Mouse (Mus musculus): ENCODE results near the gene Orai2.
"Not testable (repeated sequence)": the region's sequence is repeated elsewhere in the genome, so short reads cannot be mapped to it uniquely, and the experiment has no call there.

The Orai2 gene

DNA sequence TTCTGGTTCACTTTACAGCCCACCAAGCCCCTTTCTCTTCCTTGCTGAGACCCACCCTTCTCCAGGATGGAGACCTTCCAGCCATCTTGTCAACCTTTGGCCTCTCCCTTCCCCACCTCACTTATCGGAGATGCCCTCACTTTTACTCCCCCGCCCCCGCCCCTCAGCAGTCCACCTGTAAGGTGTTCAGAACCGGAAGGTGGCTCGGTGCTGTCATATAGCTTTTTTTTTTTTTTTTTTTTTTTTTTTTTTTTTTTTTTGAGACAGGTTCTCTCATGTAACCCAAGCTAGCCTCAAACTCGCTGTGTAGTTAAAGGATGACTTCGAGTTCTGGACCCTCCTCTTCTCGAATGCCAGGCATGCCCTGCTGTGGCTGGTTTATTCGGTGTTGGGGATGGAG, 2.4 kb upstream of the Orai2 start:
- no peak for DNase-seq

GRCm38 (mm10) chr5:136171363-136172341, 1.1 kb upstream of the Orai2 start:
- DNase-seq = peak; percentile 30

DNA sequence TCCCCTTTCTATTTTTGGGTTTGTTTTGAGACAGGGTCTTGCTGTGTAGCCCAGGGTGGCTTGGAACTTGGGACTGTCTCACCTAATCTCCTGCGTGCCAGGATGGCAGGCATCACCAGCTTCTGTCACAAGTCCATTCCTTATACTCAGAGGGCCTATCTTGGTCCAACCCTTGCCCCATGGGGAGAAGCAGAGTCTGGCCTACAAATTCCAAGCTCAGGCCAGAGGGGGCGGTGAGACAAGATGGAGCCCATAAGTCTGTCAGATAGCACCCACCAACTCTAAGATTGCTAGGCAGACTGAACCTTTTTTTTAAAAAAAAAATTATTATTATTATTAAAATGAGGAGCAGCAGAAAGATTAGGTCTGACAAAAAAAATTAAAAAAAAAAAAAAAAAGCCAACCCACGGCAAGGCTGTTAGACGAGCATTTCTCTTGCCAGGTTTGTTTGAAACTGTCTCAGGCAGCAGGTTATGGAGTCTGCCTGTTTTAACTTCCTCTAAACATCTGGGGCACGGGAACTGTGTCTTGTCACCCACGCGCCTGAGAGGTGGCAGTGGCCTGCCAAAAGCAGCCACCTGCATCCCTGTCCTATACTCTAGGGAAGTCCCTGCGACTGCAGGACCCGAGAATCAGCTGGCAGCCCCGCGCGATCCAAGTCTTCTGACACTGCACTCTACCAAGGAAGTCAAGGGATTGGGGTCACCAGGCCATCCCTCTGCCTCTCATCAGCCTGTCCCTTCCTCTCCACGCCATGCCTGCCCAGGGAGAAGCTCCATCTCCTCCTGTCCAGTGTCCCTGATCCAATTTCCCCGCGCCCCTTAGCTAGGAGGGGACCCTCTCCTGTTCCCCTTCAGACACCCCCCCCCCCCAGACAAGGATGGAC, 644 bp downstream of the Orai2 start:
- peak; percentile 55 for DNase-seq

- DNase-seq = no peak
Observed at GRCm38 (mm10) chr5:136168071-136168470, 2.4 kb downstream of the Orai2 start.

DNA sequence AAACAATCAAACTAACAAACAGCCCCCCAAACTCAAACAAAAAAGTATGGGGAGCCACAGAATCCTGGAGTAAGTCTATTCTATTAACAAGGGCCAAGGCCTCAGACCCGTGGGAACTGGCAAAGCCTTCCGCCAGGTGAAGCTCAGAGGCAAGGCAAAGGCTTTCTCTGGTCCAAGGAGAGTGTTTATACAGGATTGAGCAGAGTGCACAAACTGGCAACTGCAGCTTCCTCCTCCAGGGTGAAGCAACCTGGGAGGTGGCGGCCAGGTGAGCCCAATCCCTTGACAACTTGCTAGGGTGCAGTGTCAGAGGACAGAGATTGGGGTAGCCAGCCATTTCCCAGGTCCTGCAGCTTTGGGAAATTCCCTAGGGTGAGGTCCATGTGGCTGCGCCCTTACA, 3.2 kb downstream of the Orai2 start:
- no peak for DNase-seq

- DNase-seq = no peak
Observed at GRCm38 (mm10) chr5:136165246-136165645, 5.3 kb downstream of the Orai2 start.

GRCm38 (mm10) chr5:136163807-136164474, 6.6 kb downstream of the Orai2 start:
- DNase-seq = no peak

GRCm38 (mm10) chr5:136160084-136160483, 10.4 kb downstream of the Orai2 start:
- peak; percentile 79 for DNase-seq

- peak; percentile 76 for DNase-seq
Observed at GRCm38 (mm10) chr5:136155399-136155798, 15.1 kb downstream of the Orai2 start.

DNA sequence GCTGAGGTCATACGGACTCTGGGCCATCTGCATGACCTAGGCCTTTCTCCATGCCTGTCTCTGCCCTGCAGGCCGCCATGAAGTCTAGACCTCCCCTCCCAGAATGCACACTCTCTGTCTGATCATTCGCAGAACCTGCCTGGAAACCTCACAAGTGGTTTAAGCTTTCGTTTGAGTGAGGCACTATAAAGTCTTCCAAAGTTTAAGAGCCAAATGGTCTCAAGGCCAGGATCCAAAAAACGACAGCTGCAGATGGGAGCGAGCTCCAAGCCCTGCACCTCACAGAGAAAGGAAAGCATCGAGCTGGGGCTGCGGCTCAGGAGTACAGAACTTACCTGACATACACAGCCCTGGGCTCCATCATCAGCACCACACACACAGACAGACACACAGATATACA, 18.1 kb downstream of the Orai2 start:
- no peak for DNase-seq

- DNase-seq = not testable (repeated sequence)
Observed at GRCm38 (mm10) chr5:136149134-136149576, 21.4 kb downstream of the Orai2 start.

GRCm38 (mm10) chr5:136147704-136148103, 22.8 kb downstream of the Orai2 start:
- no peak for DNase-seq

DNA sequence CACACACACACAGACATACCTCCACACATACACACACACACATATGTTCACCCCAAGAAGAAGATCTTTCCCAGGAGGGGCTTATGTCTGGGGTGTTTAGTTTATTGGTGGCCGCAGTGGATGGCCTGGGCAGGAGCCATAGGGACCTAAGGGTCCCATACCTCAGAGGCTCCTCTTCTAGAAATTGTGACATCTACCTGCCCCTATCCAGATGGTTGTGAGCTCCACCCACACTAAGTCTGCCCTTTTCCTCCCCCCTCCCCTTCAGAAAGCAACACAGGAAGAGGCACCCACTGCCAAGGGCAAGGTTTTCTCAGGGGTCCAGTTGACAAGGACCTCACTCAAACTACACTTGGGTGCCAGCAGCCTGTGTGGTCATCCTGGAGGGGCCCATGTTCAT, 23.6 kb downstream of the Orai2 start:
- peak; percentile 38 for DNase-seq

DNA sequence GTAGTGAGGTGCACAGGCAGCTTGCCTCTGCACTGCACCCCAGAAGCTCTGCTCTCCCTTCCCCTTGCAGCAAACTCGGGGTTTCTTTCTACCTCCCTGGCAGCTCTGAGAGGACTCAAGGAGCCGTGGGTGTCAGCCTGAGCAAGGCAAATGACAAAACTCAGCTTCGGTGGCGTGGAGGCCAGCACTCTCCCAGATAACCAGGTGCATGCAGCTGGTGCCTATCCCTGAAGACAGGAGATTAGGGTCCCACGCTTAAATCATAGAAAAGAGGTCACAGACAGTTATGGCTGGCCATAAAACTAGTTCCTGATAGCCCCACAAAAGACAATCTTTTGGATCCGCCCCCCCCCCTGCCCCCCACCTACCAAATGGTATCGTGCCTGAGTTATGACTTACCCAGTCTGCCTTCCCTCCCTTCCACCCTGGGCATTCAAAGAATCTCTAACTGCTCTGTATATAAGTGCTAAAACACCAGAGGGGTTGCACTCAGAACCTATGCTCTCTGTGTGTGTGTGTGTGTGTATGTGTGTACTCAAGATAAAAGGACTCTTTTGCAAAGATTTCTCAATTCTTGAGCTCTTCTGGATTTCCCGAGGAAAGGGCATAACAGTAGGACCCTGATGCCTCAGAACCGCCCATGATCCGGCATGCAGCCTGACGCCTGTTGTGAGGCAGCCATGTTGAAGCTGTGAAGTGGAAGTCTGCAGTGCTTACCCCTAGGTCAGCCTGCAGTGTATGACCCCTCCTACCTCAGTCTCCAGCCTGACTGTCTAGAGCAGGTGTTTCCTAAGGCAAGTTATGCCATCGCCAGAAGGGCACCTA, 25.7 kb downstream of the Orai2 start:
- peak; percentile 74 for DNase-seq

DNA sequence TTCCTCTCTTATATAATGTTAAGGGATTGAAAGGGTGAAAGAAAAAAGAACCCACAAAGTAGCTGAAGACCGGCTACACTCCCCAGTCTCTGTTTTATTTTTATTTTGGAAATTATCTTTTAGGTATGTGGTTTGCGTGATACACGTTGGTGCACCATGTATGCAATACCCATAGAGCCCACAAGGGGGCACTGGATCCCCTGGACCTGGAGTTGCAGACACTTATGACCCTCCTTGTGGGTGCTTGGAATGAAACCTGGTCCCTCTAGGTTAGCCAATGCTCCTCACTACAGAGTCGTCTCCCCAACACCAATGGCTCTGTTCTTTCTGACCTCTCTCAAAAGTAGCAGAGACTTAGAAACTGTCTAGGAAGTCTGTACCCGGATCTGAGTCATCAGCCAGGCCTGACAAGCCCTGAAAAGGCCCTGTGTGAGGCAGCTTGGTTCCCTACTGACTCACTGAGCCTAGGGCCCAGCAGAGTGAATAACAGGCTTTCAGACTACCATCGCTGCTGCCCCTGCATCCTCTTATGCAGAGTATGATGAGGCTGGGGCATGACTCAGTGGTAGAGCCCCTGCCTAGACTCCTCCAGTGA, 27.3 kb downstream of the Orai2 start:
- no peak for DNase-seq

- no peak for DNase-seq
Observed at GRCm38 (mm10) chr5:136142746-136143145, 27.8 kb downstream of the Orai2 start.

DNA sequence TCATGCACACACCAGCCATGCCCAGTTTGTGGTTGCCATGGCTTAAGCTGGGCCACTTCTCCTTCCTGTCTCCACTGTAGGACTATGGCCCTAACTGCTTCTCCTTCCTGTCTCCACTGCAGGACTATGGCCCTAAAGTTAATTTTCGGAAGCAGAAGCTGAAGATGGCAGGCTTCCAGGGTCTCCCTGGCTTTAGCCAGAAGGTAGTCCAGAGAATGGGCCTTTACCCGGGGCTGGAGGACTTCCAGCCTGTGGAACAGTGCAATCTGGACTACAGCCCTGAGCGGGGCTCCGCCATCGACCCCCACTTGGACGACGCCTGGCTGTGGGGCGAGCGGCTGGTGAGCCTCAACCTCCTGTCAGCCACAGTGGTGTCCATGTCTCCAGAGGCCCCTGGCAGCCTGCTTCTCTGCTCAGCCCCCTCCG, 30.4 kb downstream of the Orai2 start:
- no peak for DNase-seq

DNA sequence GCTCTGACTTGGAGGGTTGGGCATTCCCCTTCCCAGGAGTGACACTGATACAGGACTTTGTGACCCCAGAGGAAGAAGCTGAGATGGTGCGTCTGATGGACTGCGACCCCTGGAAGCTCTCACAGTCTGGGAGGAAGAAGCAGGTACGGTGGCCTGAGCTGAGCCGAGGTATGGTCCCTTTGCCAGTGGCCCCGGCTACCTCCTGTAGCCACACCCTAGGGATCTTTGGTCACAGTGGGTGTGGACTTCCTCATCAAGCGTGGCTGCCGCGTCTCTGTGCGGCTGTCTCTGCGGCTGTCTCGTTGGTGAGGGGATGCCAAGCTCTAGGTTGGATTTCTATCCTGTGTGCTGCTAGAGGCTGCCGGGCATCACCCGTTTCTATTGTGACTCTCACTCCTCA, 31.1 kb downstream of the Orai2 start:
- no peak for DNase-seq

GRCm38 (mm10) chr5:136137658-136138274, 32.7 kb downstream of the Orai2 start:
- DNase-seq = peak; percentile 64

GRCm38 (mm10) chr5:136136292-136136990, 34.1 kb downstream of the Orai2 start:
- DNase-seq = peak; percentile 13
